In the genomic region with DNA sequence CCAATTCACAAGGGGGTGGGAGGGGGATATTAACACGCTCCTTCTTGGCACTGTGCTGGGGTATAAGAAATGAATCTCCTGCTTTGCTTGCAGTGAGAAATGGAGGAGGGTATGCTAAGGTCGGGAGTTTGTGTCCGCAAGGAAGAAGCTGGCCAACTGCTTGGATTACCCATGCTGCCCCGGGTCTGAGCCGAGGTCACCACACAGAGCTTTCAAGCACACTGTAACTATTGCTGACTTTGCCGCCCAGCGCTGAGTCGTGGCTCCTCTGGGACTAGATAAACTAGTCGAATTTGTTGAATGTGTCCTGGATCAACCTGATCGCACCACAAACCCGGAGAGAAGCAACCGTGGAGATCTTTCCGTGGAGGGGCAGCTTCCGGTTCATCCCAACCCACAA, we compare ENCODE assay signal across 21 mouse cellular contexts. TPM values are rescaled to one million over a fixed set of nuclear protein-coding genes. Genes with fewer than 3 reads are reported as not detected.
DNase-seq lines count a peak whose midpoint lies in the region; ATAC-seq lines count a peak whose summit lies in the region.
"Had no signal": no experiment of that assay in that cellular context is flagged by ENCODE, and none has a peak within 500 bp of the region (broad histone marks: within the 10 kb centered on the region; RNA-seq: fewer than 3 reads in every experiment).

No protein-coding gene starts in this region.

- peaks cover 11% of the 10 kb centered on the region for H3K4me1 ChIP-seq in heart, embryonic 11.5 days (ENCODE audit: control insufficient read depth, insufficient read depth, low read length)
- H3K4me1 ChIP-seq in neural tube, embryonic 11.5 days (ENCODE audit: control insufficient read depth, insufficient read depth, low read length): peaks cover 9% of the 10 kb centered on the region; the same call in 1 of the 2 replicates
- H3K4me1 ChIP-seq in neural tube, embryonic 15.5 days: peaks cover 13% of the 10 kb centered on the region
- H3K4me1 ChIP-seq in brown adipose tissue, adult 24 weeks (ENCODE audit: control insufficient read depth, insufficient read depth, insufficient read length, low read length): peaks cover 7% of the 10 kb centered on the region

- no peak overlapping the region for H3K27ac ChIP-seq in heart, embryonic 11.5 days (ENCODE audit: low read depth, low read length)
- no peak overlapping the region for H3K27ac ChIP-seq in neural tube, embryonic 11.5 days (ENCODE audit: low read depth, low read length)
- no peak overlapping the region for H3K27ac ChIP-seq in neural tube, embryonic 15.5 days (replicated peaks)
- H3K27ac ChIP-seq in brown adipose tissue, adult 24 weeks (replicated peaks; ENCODE audit: low read depth, low read length): peak overlapping the region; percentile 78
- H3K27ac ChIP-seq: forebrain, embryonic 13.5 days; heart, embryonic 13.5 days; layer of hippocampus, adult 2 months; macrophage; midbrain, embryonic 12.5 days had no signal

- no peak for ATAC-seq in heart, embryonic 11.5 days (replicated peaks; ENCODE audit: insufficient number of reproducible peaks, low FRiP score, low TSS enrichment)
- ATAC-seq in neural tube, embryonic 11.5 days (ENCODE audit: insufficient read depth, low FRiP score, low TSS enrichment): no peak
- ATAC-seq in neural tube, embryonic 15.5 days (ENCODE audit: low FRiP score): no peak
- ATAC-seq: activated CD4-positive, CD25-positive, alpha-beta regulatory T cell, adult 4 months; CD4-positive, CD25-positive, alpha-beta regulatory T cell, adult 4 months; forebrain, embryonic 13.5 days; inflammation-experienced regulatory T-cells, adult 6 months had no signal

- peak; percentile 96 for DNase-seq in heart, adult 11 months
- peak; percentile 7 for DNase-seq in neural tube, embryonic 11.5 days (ENCODE audit: low spot score)
- peak; percentile 33 for DNase-seq in testis, postnatal 14 days (ENCODE audit: low spot score)
- no peak for DNase-seq in left cerebral cortex, postnatal 4 days
- DNase-seq: cerebellum, postnatal 10 days; embryo, embryonic 11 days; liver; lung, embryonic 14.5 days; right cerebral cortex, postnatal 25 days; thymus, adult 2 months had no signal

- no peak overlapping the region for H3K4me3 ChIP-seq in heart, embryonic 11.5 days (ENCODE audit: low read depth, low read length)
- no peak overlapping the region for H3K4me3 ChIP-seq in neural tube, embryonic 11.5 days (ENCODE audit: low read depth, low read length)
- no peak overlapping the region for H3K4me3 ChIP-seq in neural tube, embryonic 15.5 days (replicated peaks)
- H3K4me3 ChIP-seq in brown adipose tissue, adult 24 weeks (ENCODE audit: insufficient read depth, low read depth, low read length): peak overlapping the region; percentile 42
- H3K4me3 ChIP-seq: forebrain, embryonic 13.5 days; heart, embryonic 13.5 days; layer of hippocampus, adult 2 months; midbrain, embryonic 12.5 days had no signal

- intact Hi-C loops in left cerebral cortex, postnatal 4 days (cut with DNase I): no loop called here

- H3K9ac ChIP-seq in heart, embryonic 11.5 days (ENCODE audit: low read depth, low read length): no peak overlapping the region
- H3K9ac ChIP-seq in neural tube, embryonic 11.5 days (ENCODE audit: low read length): no peak overlapping the region
- H3K9ac ChIP-seq in neural tube, embryonic 15.5 days (replicated peaks): no peak overlapping the region
- H3K9ac ChIP-seq: forebrain, embryonic 13.5 days; heart, embryonic 13.5 days; lung, embryonic 14.5 days; midbrain, embryonic 12.5 days had no signal

- no peaks in the 10 kb centered on the region for H3K9me3 ChIP-seq in heart, embryonic 11.5 days (replicated peaks; ENCODE audit: control insufficient read depth, low read length)
- no peaks in the 10 kb centered on the region for H3K9me3 ChIP-seq in neural tube, embryonic 11.5 days (ENCODE audit: control insufficient read depth, low read length)
- no peaks in the 10 kb centered on the region for H3K9me3 ChIP-seq in neural tube, embryonic 15.5 days (replicated peaks)
- H3K9me3 ChIP-seq: forebrain, embryonic 13.5 days; heart, embryonic 13.5 days; midbrain, embryonic 12.5 days had no signal

- H3K27me3 ChIP-seq in heart, embryonic 11.5 days (ENCODE audit: control insufficient read depth, insufficient read depth, low read length): peaks cover 2% of the 10 kb centered on the region; the same call in 1 of the 2 replicates
- H3K27me3 ChIP-seq in neural tube, embryonic 11.5 days (ENCODE audit: control insufficient read depth, insufficient read depth, low read length): peaks cover 35% of the 10 kb centered on the region
- H3K27me3 ChIP-seq in neural tube, embryonic 15.5 days (replicated peaks): peaks cover 64% of the 10 kb centered on the region

- H3K4me2 ChIP-seq in heart, embryonic 11.5 days: no peak overlapping the region
- no peak overlapping the region for H3K4me2 ChIP-seq in neural tube, embryonic 11.5 days (ENCODE audit: low read depth)
- H3K4me2 ChIP-seq in neural tube, embryonic 15.5 days: no peak overlapping the region
- H3K4me2 ChIP-seq: forebrain, embryonic 13.5 days; heart, embryonic 13.5 days; lung, embryonic 14.5 days; midbrain, embryonic 12.5 days had no signal

- 56% methylated on average over 14 of the region's 14 CpGs for WGBS in heart, embryonic 11.5 days (ENCODE audit: insufficient replicate concordance)
- WGBS in neural tube, embryonic 11.5 days: 73% methylated on average over 14 of the region's 14 CpGs
- 75% methylated on average over 14 of the region's 14 CpGs for WGBS in neural tube, embryonic 15.5 days

- no peaks in the 10 kb centered on the region for H3K36me3 ChIP-seq in heart, embryonic 11.5 days (ENCODE audit: control insufficient read depth, insufficient read depth, low read length)
- no peaks in the 10 kb centered on the region for H3K36me3 ChIP-seq in neural tube, embryonic 11.5 days (ENCODE audit: control insufficient read depth, insufficient read depth, low read length)
- H3K36me3 ChIP-seq in neural tube, embryonic 15.5 days: no peaks in the 10 kb centered on the region
- H3K36me3 ChIP-seq: heart, embryonic 13.5 days; midbrain, embryonic 12.5 days had no signal

RNA-seq across cellular contexts. Expression of a gene that starts 10.9 kb away (rescaled TPM):
- 7.7 and 8.5 TPM in 2 replicates for polyA plus RNA-seq in heart, embryonic 11.5 days (2014; fragmentation: Nextera tagmentation; extraction: Ambion mirVana)
- 29.1 and 29.9 TPM in 2 replicates for polyA plus RNA-seq in neural tube, embryonic 11.5 days (2014; fragmentation: Nextera tagmentation; extraction: Ambion mirVana)
- polyA plus RNA-seq in neural tube, embryonic 15.5 days (2015; fragmentation: Nextera tagmentation; extraction: Ambion mirVana): 12.5 and 15.7 TPM in 2 replicates
- polyA plus RNA-seq in brown adipose tissue, adult 24 weeks (2012; ENCODE audit: insufficient read depth, insufficient read length, missing spikeins): 29.1 and 48.6 TPM in 2 replicates
- 10 to 100 TPM; 27.1 to 27.7 TPM for total RNA-seq in left cerebral cortex, postnatal 4 days (2021)
